In genomic region chr5:130254164-130255016, GRCm38 (mm10) we compare ENCODE assay signal across 8 mouse cellular contexts. TPM values are rescaled to one million over a fixed set of nuclear protein-coding genes. Genes with fewer than 3 reads are reported as not detected.
A peak's percentile ranks its signal among the peaks of the same experiment; 100 is the strongest.
DNase-seq lines count a peak whose midpoint lies in the region; ATAC-seq and TF ChIP-seq lines count a peak whose summit lies in the region.

No protein-coding gene starts in this region.

- no peak for TF ChIP-seq POLR2A in bone marrow, adult 2 months (IDR thresholded peaks at IDR 0.05; ENCODE audit: borderline replicate concordance, control insufficient read depth, low read depth, low read length)

- no peak for ATAC-seq in megakaryocyte, adult 5-6 weeks (ENCODE audit: poor library complexity, severe bottlenecking)
- ATAC-seq in granulocyte monocyte progenitor cell, adult 5-6 weeks (replicated peaks; ENCODE audit: poor library complexity, severe bottlenecking), result peak; percentile 8; the same call in 1 of the 2 replicates
- no peak for ATAC-seq in kidney, embryonic 15.5 days (replicated peaks; ENCODE audit: low FRiP score)
- no peak for ATAC-seq in stomach, embryonic 16.5 days (ENCODE audit: insufficient read depth, low FRiP score)

- H3K36me3 ChIP-seq in megakaryocyte, embryonic 14.5 days (replicated peaks; ENCODE audit: low read length), result peaks cover 49% of the 10 kb centered on the region
- peaks cover 49% of the 10 kb centered on the region for H3K36me3 ChIP-seq in kidney, embryonic 15.5 days
- peaks cover 10% of the 10 kb centered on the region; the same call in 1 of the 2 replicates for H3K36me3 ChIP-seq in stomach, embryonic 16.5 days (ENCODE audit: control insufficient read depth, insufficient read depth, low read length)

- TF ChIP-seq CTCF in bone marrow, adult 2 months (IDR thresholded peaks at IDR 0.05; ENCODE audit: control insufficient read depth, insufficient read depth, low read length), result no peak

- H3K9ac ChIP-seq in kidney, embryonic 15.5 days, result peak overlapping the region; percentile 85
- peak overlapping the region; percentile 85 for H3K9ac ChIP-seq in stomach, embryonic 16.5 days (ENCODE audit: low read length)

- H3K4me2 ChIP-seq in kidney, embryonic 15.5 days, result peak overlapping the region; percentile 69
- H3K4me2 ChIP-seq in stomach, embryonic 16.5 days (ENCODE audit: low read depth, low read length), result peak overlapping the region; percentile 72

- peaks cover 42% of the 10 kb centered on the region for H3K4me1 ChIP-seq in megakaryocyte, embryonic 14.5 days
- no peaks in the 10 kb centered on the region for H3K4me1 ChIP-seq in bone marrow, adult 2 months (ENCODE audit: control insufficient read depth, insufficient read depth, low read length)
- H3K4me1 ChIP-seq in kidney, embryonic 15.5 days, result peaks cover 25% of the 10 kb centered on the region
- peaks cover 16% of the 10 kb centered on the region for H3K4me1 ChIP-seq in stomach, embryonic 16.5 days (ENCODE audit: control insufficient read depth, insufficient read depth, low read length)

- 3% methylated on average over 19 of the region's 19 CpGs for WGBS in bone marrow, adult 2 months
- WGBS in kidney, embryonic 15.5 days, result 11% methylated on average over 19 of the region's 19 CpGs
- 10% methylated on average over 19 of the region's 19 CpGs for WGBS in stomach, embryonic 16.5 days

- peak; percentile 71 for DNase-seq in lung, postnatal 25 days (ENCODE audit: low spot score)
- DNase-seq in left cerebral cortex, adult 11 months (ENCODE audit: low spot score), result no peak

- H3K27ac ChIP-seq in bone marrow, adult 2 months (ENCODE audit: control insufficient read depth, insufficient read depth, low read depth, low read length, poor library complexity), result peak overlapping the region; percentile 92
- peak overlapping the region; percentile 85 for H3K27ac ChIP-seq in kidney, embryonic 15.5 days
- H3K27ac ChIP-seq in stomach, embryonic 16.5 days (ENCODE audit: low read length), result peak overlapping the region; percentile 85

- H3K27me3 ChIP-seq in megakaryocyte, embryonic 14.5 days (replicated peaks), result no peaks in the 10 kb centered on the region
- H3K27me3 ChIP-seq in kidney, embryonic 15.5 days, result no peaks in the 10 kb centered on the region
- H3K27me3 ChIP-seq in stomach, embryonic 16.5 days (ENCODE audit: control insufficient read depth, insufficient read depth, low read length), result no peaks in the 10 kb centered on the region

- no peaks in the 10 kb centered on the region for H3K9me3 ChIP-seq in megakaryocyte, embryonic 14.5 days
- no peaks in the 10 kb centered on the region for H3K9me3 ChIP-seq in kidney, embryonic 15.5 days (replicated peaks)
- no peaks in the 10 kb centered on the region for H3K9me3 ChIP-seq in stomach, embryonic 16.5 days (replicated peaks; ENCODE audit: control insufficient read depth, low read length)

- peak overlapping the region; percentile 99 for H3K4me3 ChIP-seq in megakaryocyte, embryonic 14.5 days (replicated peaks)
- H3K4me3 ChIP-seq in bone marrow, adult 2 months (replicated peaks; ENCODE audit: control insufficient read depth, low read depth, low read length), result peak overlapping the region; percentile 91
- H3K4me3 ChIP-seq in kidney, embryonic 15.5 days (replicated peaks), result peak overlapping the region; percentile 81
- peak overlapping the region; percentile 60 for H3K4me3 ChIP-seq in stomach, embryonic 16.5 days (replicated peaks; ENCODE audit: low read length)

RNA-seq across cellular contexts. Expression of gene Sbds, which starts 0.9 kb away (rescaled TPM):
- polyA plus RNA-seq in megakaryocyte, embryonic 14.5 days (2012; ENCODE audit: insufficient read depth, low replicate concordance), result 4.5 and 16.0 TPM in 2 replicates
- 31.0 and 35.4 TPM in 2 replicates for total RNA-seq in megakaryocyte, adult 5-6 weeks (2015)
- total RNA-seq in megakaryocyte, adult 5-6 weeks (2017), result 58.1 and 62.2 TPM in 2 replicates
- polyA plus RNA-seq in bone marrow, adult 2 months (2011; ENCODE audit: insufficient read depth, insufficient read length, low replicate concordance, missing spikeins), result 42.3 and 56.9 TPM in 2 replicates
- total RNA-seq in granulocyte monocyte progenitor cell, adult 5-6 weeks (2014; fragmentation: Nextera tagmentation), result 47.8 and 52.4 TPM in 2 replicates
- total RNA-seq in granulocyte monocyte progenitor cell, adult 5-6 weeks (2017), result 61.0 and 101 TPM in 2 replicates
- 73.4 and 75.3 TPM in 2 replicates for polyA plus RNA-seq in kidney, embryonic 15.5 days (2015; fragmentation: Nextera tagmentation; extraction: Ambion mirVana)
- polyA plus RNA-seq in stomach, embryonic 16.5 days (2015; fragmentation: Nextera tagmentation; extraction: Ambion mirVana), result 69.6 and 70.3 TPM in 2 replicates

RNA-seq across cellular contexts. Expression of gene Tyw1, which starts 1.0 kb away (rescaled TPM):
- polyA plus RNA-seq in megakaryocyte, embryonic 14.5 days (2012; ENCODE audit: insufficient read depth, low replicate concordance), result 7.7 TPM in 1 of 2 replicates, not detected in the other
- total RNA-seq in megakaryocyte, adult 5-6 weeks (2015), result 10.1 and 11.1 TPM in 2 replicates
- 24.0 and 24.4 TPM in 2 replicates for total RNA-seq in megakaryocyte, adult 5-6 weeks (2017)
- polyA plus RNA-seq in bone marrow, adult 2 months (2011; ENCODE audit: insufficient read depth, insufficient read length, low replicate concordance, missing spikeins), result 7.0 and 11.7 TPM in 2 replicates
- 12.0 and 16.7 TPM in 2 replicates for total RNA-seq in granulocyte monocyte progenitor cell, adult 5-6 weeks (2014; fragmentation: Nextera tagmentation)
- 31.9 and 37.4 TPM in 2 replicates for total RNA-seq in granulocyte monocyte progenitor cell, adult 5-6 weeks (2017)
- 28.0 TPM in 2 replicates for polyA plus RNA-seq in kidney, embryonic 15.5 days (2015; fragmentation: Nextera tagmentation; extraction: Ambion mirVana)
- polyA plus RNA-seq in stomach, embryonic 16.5 days (2015; fragmentation: Nextera tagmentation; extraction: Ambion mirVana), result 21.6 and 25.2 TPM in 2 replicates

RNA-seq across cellular contexts. Expression of gene Tmem248, which starts 37.5 kb away (rescaled TPM):
- 11.9 and 29.8 TPM in 2 replicates for polyA plus RNA-seq in megakaryocyte, embryonic 14.5 days (2012; ENCODE audit: insufficient read depth, low replicate concordance)
- 33.7 and 36.5 TPM in 2 replicates for total RNA-seq in megakaryocyte, adult 5-6 weeks (2015)
- 35.1 and 38.1 TPM in 2 replicates for total RNA-seq in megakaryocyte, adult 5-6 weeks (2017)
- polyA plus RNA-seq in bone marrow, adult 2 months (2011; ENCODE audit: insufficient read depth, insufficient read length, low replicate concordance, missing spikeins), result 15.0 and 25.2 TPM in 2 replicates
- total RNA-seq in granulocyte monocyte progenitor cell, adult 5-6 weeks (2014; fragmentation: Nextera tagmentation), result 64.5 and 70.1 TPM in 2 replicates
- total RNA-seq in granulocyte monocyte progenitor cell, adult 5-6 weeks (2017), result 71.8 and 85.0 TPM in 2 replicates
- 33.6 and 34.6 TPM in 2 replicates for polyA plus RNA-seq in kidney, embryonic 15.5 days (2015; fragmentation: Nextera tagmentation; extraction: Ambion mirVana)
- polyA plus RNA-seq in stomach, embryonic 16.5 days (2015; fragmentation: Nextera tagmentation; extraction: Ambion mirVana), result 31.8 and 36.6 TPM in 2 replicates
